Mouse (Mus musculus): ENCODE data around the gene Ascl3. TPM values are rescaled to one million over a fixed set of nuclear protein-coding genes. Genes with fewer than 3 reads are reported as not detected.

Gene Ascl3
- polyA plus RNA-seq, 1 experiment from 2014 or later = 0.57 TPM

DNA sequence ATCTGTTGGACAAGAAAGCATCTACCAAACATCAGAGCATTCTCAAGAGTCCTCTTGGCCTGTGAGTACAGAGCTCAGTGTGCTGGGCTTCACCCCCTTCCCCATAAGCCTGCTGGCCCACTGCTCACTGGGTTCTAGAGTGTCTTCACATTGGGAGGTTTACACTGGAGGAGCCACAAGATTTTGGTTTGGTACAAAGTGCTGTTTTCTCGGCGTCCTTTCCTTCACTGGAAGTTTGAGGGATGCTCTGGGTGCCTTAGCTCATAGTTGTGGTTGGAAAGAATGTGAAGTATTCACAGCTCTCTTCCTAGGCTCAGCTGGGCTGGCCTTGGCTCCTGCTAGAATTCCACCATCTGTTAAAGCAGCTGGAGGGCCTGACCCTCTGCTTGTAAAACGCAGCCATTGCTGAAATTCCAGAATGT, 22.6 kb downstream of the Ascl3 start:
- no peak overlapping the region for H3K4me3 ChIP-seq (replicated peaks)
- peak overlapping the region; percentile 70 for H3K27ac ChIP-seq (replicated peaks)
- H3K9ac ChIP-seq = no peak overlapping the region
- H3K27me3 ChIP-seq = no peaks in the 10 kb centered on the region
- peaks cover 28% of the 10 kb centered on the region for H3K36me3 ChIP-seq
- no peaks in the 10 kb centered on the region for H3K9me3 ChIP-seq (replicated peaks)
- WGBS = 10% methylated on average over 3 of the region's 3 CpGs
- peaks cover 22% of the 10 kb centered on the region for H3K4me1 ChIP-seq
- no peak overlapping the region for H3K4me2 ChIP-seq (replicated peaks)
- ATAC-seq (ENCODE audit: insufficient number of reproducible peaks, low FRiP score, low TSS enrichment, low read depth) = peak; percentile 74

DNA sequence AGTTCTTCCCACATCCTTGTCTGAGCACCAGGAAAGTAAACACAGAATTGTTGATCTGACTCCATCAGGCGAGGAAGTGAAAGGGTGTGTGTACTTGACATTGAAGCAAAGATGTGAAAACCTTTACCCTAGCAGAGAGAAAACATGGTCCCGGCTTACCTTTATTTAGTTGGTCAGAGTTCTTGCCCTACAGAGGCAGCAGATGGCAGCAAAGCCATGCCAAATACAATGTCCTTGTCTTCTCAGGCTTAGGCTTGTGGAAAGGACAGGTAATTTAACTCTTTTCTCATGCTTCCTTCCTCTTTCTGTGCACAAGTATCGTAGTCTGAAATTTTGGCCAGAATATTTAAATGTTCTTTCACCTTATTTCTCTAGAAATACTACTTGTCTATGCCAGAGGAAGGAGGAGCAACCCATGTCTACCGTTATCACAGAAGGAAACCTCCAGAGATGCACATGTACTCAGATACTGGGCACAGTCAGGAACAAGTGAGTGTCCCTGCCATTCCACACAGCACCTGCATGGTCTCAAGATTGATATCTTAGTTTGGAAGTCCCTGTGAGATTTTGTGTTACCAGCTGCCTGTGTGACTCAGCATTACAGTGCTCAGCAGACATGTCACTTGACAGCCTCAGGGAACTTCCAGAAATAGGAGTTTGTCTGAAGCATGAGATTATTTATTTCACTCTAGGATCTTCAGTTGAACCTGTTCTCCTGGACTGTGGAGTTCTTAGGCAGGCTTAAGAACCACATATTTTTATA, 24.3 kb downstream of the Ascl3 start:
- WGBS = 35% methylated on average over 4 of the region's 4 CpGs

DNA sequence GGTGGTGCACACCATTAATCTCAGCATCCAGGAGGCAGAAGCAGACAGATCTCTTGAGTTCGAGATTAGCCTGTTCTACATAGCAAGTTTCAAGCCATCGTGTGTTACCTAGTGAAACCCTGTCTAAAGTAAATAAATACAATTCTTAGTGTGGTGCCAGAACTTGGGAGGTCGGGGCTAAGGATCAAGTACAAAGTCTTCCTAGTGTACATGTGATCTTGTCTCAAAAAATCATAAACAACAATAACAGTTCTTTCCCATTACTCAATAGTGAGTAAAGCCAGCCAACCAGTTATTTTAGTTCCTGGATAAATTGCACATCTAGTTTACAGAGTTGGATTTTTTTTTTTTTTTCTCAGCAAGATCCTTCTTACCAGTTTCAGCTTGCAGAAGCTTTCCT, 27.1 kb downstream of the Ascl3 start:
- H3K27me3 ChIP-seq = no peaks in the 10 kb centered on the region
- H3K4me2 ChIP-seq (replicated peaks) = peak overlapping the region; percentile 82
- peak overlapping the region; percentile 60 for H3K4me3 ChIP-seq (replicated peaks)
- 58% methylated on average over 3 of the region's 3 CpGs for WGBS
- peaks cover 30% of the 10 kb centered on the region for H3K4me1 ChIP-seq
- H3K9me3 ChIP-seq (replicated peaks) = no peaks in the 10 kb centered on the region
- no peak for ATAC-seq (ENCODE audit: insufficient number of reproducible peaks, low FRiP score, low TSS enrichment, low read depth)
- H3K27ac ChIP-seq (replicated peaks) = peak overlapping the region; percentile 80
- H3K36me3 ChIP-seq = no peaks in the 10 kb centered on the region
- H3K9ac ChIP-seq = no peak overlapping the region

More for the DNA sequence above, 24.3 kb downstream of the Ascl3 start:
- ATAC-seq (ENCODE audit: insufficient number of reproducible peaks, low FRiP score, low TSS enrichment, low read depth) = no peak
- H3K27me3 ChIP-seq = no peaks in the 10 kb centered on the region
- peaks cover 30% of the 10 kb centered on the region for H3K4me1 ChIP-seq
- H3K36me3 ChIP-seq = peaks cover 25% of the 10 kb centered on the region
- H3K9ac ChIP-seq = no peak overlapping the region
- H3K4me3 ChIP-seq (replicated peaks) = no peak overlapping the region
- no peaks in the 10 kb centered on the region for H3K9me3 ChIP-seq (replicated peaks)
- 0 out of 2 replicates have a peak overlapping the region, but pooled peaks have one; percentile 48 for H3K27ac ChIP-seq (replicated peaks)
- no peak overlapping the region for H3K4me2 ChIP-seq (replicated peaks)

DNA sequence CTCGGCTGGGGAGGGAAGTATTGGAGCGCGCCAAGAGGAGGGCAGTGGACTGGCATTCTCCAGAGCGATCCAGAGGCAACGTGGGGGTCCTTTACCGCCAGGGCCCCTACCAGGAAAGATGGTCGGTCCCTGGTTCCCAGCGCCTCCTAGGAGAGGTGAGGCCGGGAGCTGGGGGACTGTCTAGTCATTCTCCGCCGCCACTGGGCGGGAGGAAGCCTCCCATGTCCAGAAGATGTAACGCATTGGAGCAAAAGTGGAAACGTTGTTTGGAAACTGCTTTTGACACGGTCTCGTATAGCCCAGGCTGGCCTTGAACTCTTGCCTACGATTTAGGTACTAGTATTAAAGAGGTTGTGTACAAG, 27.5 kb downstream of the Ascl3 start:
- peak; percentile 5; the same call in 1 of the 2 replicates for ATAC-seq (ENCODE audit: insufficient number of reproducible peaks, low FRiP score, low TSS enrichment, low read depth)
- WGBS = 2% methylated on average over 17 of the region's 17 CpGs
- Histone ChIP-seq H3K4me3 (replicated peaks) (peak overlapping the region; percentile 60), H3K27ac (replicated peaks) (peak overlapping the region; percentile 80), H3K9ac (peak overlapping the region; percentile 42), H3K9me3 (replicated peaks) (no peaks in the 10 kb centered on the region), H3K36me3 (no peaks in the 10 kb centered on the region), H3K27me3 (no peaks in the 10 kb centered on the region), H3K4me1 (peaks cover 28% of the 10 kb centered on the region), H3K4me2 (replicated peaks) (peak overlapping the region; percentile 82)

DNA sequence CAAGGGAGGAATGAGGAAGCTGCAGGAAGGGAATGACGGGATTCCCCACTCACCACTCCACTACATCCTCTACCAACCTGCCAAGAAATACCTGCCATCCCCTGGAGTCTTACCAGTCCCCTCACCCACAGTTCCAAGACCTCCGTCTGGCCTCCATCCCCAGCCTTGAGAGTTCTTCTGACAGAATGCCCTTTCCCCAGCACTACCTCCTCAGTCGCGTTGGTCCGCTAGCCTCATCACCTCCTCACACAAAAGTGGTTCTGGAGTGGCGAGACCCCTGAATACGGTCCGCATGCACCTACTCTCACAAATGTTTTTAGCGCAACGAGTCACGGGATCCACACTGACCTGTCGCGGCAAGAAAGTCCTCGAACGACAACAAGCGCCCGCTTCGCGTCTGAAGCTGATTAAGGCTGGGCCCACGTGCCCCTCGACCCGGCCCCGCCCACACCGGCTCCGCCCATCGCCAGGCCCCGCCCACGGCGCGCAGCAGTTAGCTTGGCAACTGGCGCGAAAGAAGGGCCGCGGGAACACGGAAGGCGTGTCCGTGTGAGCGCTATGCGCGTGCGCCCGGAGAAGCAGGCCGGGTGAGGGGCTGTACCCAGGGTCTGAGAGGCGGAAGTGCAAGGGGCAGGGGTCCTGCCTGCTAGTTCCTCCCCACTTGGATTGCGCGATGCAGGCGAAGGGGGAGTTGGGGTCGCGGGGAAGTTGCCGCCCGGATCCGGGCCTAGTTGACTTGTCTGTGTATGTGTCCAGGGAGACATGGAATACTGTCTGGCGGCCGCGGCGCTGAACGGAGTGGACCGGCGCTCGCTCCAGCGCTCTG, 28.1 kb downstream of the Ascl3 start, which contains the start of the genes St5 and Akip1:
Gene St5, minus strand, starts transcription at position 416 of the 826 bp plus-strand sequence.
Gene Akip1, plus strand, starts transcription at position 501 of the 826 bp plus-strand sequence.
- no peaks in the 10 kb centered on the region for H3K9me3 ChIP-seq (replicated peaks)
- peak within 1 kb of the TSS; percentile 60 for H3K4me3 ChIP-seq (replicated peaks)
- H3K4me1 ChIP-seq = peaks cover 24% of the 10 kb centered on the region
- peak within 1 kb of the TSS; percentile 44 for H3K9ac ChIP-seq
- H3K4me2 ChIP-seq (replicated peaks) = peak within 1 kb of the TSS; percentile 82
- H3K27me3 ChIP-seq = no peaks in the 10 kb centered on the region
- under 1% methylated on average over 61 of the region's 61 CpGs for WGBS
- peak; percentile 93 for ATAC-seq (ENCODE audit: insufficient number of reproducible peaks, low FRiP score, low TSS enrichment, low read depth)
- H3K27ac ChIP-seq (replicated peaks) = peak within 1 kb of the TSS; percentile 80
- H3K36me3 ChIP-seq = no peaks in the 10 kb centered on the region

DNA sequence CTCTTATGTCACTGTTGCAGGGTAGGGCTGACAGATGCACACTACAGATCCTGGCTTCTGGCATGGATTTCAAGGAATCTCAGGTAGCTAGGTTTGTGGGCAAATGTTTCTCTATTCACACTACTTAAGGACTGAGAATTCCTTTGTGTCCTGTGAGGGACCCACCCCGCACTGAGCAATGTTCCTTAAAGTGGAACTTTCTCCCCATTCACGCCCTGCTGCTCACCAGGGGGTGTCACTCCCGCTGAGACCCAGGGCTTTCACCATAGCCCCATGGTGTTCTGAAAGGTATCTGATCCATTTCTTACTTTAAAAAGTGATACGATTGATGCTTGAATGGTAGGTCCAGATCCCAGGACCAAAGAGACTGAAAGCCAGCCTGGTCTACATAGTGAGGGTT, 28.8 kb downstream of the Ascl3 start:
- Histone ChIP-seq H3K4me3 (replicated peaks) (peak overlapping the region; percentile 60), H3K36me3 (no peaks in the 10 kb centered on the region), H3K4me1 (peaks cover 21% of the 10 kb centered on the region), H3K27me3 (no peaks in the 10 kb centered on the region), H3K9me3 (replicated peaks) (no peaks in the 10 kb centered on the region), H3K9ac (peak overlapping the region; percentile 44; the same call in 1 of the 2 replicates), H3K4me2 (replicated peaks) (peak overlapping the region; percentile 82), H3K27ac (replicated peaks) (peak overlapping the region; percentile 80; the same call in 1 of the 2 replicates)
- no peak for ATAC-seq (ENCODE audit: insufficient number of reproducible peaks, low FRiP score, low TSS enrichment, low read depth)
- 39% methylated on average over 4 of the region's 4 CpGs for WGBS

DNA sequence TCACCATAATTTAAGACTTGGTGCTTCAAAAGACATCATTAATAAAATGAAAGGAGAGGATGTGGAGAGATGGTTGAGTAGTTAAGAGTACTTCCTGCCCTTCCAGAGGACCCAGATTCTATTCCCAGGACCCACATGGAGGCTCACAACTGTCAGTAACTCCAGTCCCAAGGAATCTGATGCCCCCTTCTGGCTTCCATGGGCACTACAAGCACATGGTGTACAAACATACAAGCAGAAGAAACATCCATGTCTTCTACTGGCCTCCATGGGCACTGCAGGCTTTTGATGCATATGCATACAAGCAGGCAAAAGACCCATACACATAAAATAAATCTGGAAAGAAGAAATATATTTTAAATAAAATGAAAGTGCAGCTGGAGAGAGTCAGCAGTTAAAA, 31.3 kb downstream of the Ascl3 start:
- H3K4me3 ChIP-seq (replicated peaks) = no peak overlapping the region
- H3K9me3 ChIP-seq (replicated peaks) = no peaks in the 10 kb centered on the region
- no peak overlapping the region for H3K9ac ChIP-seq
- peaks cover 18% of the 10 kb centered on the region for H3K4me1 ChIP-seq
- ATAC-seq (ENCODE audit: insufficient number of reproducible peaks, low FRiP score, low TSS enrichment, low read depth) = no peak
- no peak overlapping the region for H3K27ac ChIP-seq (replicated peaks)
- no peak overlapping the region for H3K4me2 ChIP-seq (replicated peaks)
- H3K27me3 ChIP-seq = no peaks in the 10 kb centered on the region
- no peaks in the 10 kb centered on the region for H3K36me3 ChIP-seq

DNA sequence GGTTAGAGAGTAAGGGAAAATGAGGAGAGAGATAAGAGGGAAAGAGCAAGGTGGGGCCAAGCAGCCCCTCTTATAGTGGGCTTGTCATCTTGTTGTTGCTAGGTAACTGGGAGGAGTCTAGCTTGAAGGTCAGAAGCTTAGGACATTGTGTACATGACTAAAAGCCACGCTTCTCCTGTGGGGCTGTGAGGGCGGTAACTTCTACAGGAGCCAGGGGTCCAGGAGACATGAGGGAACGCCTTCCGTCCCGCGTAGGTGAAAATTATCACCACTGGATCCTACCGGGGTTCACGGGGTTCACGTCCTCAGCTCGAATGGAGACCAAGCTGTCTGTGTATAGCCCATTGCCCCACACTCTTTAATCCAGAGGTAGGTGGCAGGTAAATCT, 36.2 kb downstream of the Ascl3 start:
- Histone ChIP-seq H3K36me3 (no peaks in the 10 kb centered on the region), H3K4me2 (replicated peaks) (no peak overlapping the region), H3K9ac (no peak overlapping the region), H3K27me3 (no peaks in the 10 kb centered on the region), H3K4me3 (replicated peaks) (no peak overlapping the region), H3K27ac (replicated peaks) (no peak overlapping the region), H3K9me3 (replicated peaks) (no peaks in the 10 kb centered on the region), H3K4me1 (0 out of 2 replicates have a peak, but pooled peaks cover 3% of the 10 kb centered on the region)
- ATAC-seq (ENCODE audit: insufficient number of reproducible peaks, low FRiP score, low TSS enrichment, low read depth) = no peak
- 90% methylated on average over 10 of the region's 10 CpGs for WGBS

DNA sequence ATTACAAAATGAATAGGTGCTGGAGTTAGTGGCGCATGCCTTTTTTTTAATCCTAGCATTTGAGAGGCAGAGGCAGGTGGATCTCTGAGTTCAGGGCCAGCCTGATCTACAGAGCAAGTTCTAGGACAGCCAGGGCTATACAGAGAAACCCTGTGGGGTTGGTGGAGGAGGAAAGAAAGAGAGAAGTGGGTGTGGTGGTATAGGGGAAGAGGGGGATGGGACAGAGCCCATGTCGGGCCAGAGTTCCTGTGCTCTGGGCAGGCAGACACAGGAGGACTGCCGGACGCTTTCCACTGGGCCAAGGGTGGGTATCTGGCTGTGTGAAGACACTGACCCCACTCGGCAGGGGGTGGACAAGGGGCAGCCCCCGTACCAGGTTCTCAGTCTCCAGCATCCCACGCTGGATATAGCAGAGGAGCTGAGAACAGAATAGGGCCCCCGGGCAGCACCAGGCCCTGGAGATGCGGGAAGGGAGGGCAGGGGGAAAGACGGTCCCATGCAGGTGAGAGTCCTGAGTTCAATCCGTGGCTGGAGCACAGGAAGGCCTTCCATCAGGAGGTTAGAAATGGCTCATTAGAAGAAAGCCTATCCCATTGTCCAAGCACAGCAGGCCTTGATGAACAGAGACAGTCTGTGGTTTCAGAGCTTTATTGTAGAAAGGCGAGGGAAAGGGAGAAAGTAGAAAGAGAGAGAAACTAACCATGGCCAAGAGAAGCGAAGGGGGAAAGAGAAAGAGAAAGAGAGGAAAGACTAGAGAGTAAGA, 36.8 kb downstream of the Ascl3 start:
- no peak for ATAC-seq (ENCODE audit: insufficient number of reproducible peaks, low FRiP score, low TSS enrichment, low read depth)
- Histone ChIP-seq H3K9ac (no peak overlapping the region), H3K9me3 (replicated peaks) (no peaks in the 10 kb centered on the region), H3K36me3 (no peaks in the 10 kb centered on the region), H3K27ac (replicated peaks) (no peak overlapping the region), H3K4me1 (0 out of 2 replicates have a peak, but pooled peaks cover 3% of the 10 kb centered on the region), H3K4me3 (replicated peaks) (no peak overlapping the region), H3K4me2 (replicated peaks) (no peak overlapping the region), H3K27me3 (no peaks in the 10 kb centered on the region)
- WGBS = 86% methylated on average over 13 of the region's 13 CpGs

DNA sequence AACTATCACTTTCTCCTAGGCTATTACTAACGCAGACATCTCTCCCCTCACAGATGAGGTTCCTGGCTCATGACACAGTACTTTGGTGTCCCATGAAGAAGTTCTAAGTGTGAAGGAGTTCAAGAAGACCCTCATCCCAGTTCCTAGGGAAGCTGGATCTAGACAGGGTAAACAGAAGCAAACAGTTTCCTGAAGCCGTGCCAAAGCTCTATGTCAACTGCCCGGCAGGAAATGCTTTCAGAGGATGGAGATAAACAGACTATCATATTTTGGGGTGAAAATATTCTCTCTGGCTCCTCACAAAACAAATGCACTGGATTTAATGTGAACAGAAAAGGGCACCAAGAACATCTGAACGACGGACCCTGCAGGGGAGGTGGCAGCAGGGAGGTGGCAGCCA, 40.6 kb downstream of the Ascl3 start:
- 82% methylated on average over 5 of the region's 5 CpGs for WGBS
- H3K4me2 ChIP-seq (replicated peaks) = no peak overlapping the region
- no peak for ATAC-seq (ENCODE audit: insufficient number of reproducible peaks, low FRiP score, low TSS enrichment, low read depth)
- H3K27me3 ChIP-seq = no peaks in the 10 kb centered on the region
- no peak overlapping the region for H3K27ac ChIP-seq (replicated peaks)
- 0 out of 2 replicates have a peak, but pooled peaks cover 11% of the 10 kb centered on the region for H3K4me1 ChIP-seq
- no peak overlapping the region for H3K4me3 ChIP-seq (replicated peaks)
- no peaks in the 10 kb centered on the region for H3K36me3 ChIP-seq
- no peaks in the 10 kb centered on the region for H3K9me3 ChIP-seq (replicated peaks)
- H3K9ac ChIP-seq = no peak overlapping the region

DNA sequence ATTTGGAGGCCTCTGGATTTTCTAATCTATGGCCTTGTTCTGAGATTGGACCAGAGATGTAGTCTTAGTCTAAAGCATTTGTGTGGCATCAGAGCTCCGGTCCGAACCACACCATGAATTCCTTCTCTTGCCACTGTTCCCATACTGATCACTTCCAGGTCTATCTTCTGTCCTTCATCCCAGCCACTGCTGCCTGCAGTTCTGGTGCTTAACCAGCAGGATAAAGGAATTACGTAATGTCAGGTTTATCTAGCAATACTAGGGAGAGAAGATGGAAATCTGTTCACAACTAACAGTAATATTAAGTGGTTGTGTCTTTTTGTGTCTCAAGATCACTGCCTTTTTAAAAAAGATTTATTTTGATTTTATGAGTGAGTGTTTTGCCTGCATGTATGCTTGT, 41.4 kb downstream of the Ascl3 start:
- Histone ChIP-seq H3K27ac (replicated peaks) (no peak overlapping the region), H3K36me3 (no peaks in the 10 kb centered on the region), H3K4me2 (replicated peaks) (no peak overlapping the region), H3K9me3 (replicated peaks) (no peaks in the 10 kb centered on the region), H3K4me3 (replicated peaks) (no peak overlapping the region), H3K4me1 (0 out of 2 replicates have a peak, but pooled peaks cover 11% of the 10 kb centered on the region), H3K9ac (no peak overlapping the region), H3K27me3 (no peaks in the 10 kb centered on the region)
- WGBS = 80% methylated on average over 3 of the region's 3 CpGs
- ATAC-seq (ENCODE audit: insufficient number of reproducible peaks, low FRiP score, low TSS enrichment, low read depth) = no peak
